Mouse (Mus musculus): ENCODE results near the gene Agbl1.

DNA sequence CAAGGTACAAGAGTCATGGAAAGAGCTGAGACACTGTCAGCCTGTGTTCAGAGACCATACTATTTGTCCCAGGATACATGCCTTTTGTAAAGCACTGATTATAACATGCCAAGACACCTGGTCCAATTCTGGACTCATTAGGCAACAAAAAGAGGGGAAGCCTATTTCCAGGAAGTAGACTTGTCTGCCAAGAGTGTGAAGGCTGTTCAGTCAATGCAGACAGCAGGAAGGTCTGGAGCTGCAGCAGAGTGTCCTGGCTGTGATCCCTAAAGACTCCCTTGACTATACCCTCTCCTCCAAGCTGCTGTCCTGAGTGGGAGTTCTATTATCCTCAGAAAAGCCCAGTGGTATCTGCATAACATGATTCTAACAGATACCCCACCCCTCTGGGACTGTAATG lies 689.2 kb downstream of the Agbl1 start:
- TF ChIP-seq CTCF (IDR thresholded peaks at IDR 0.05; ENCODE audit: borderline replicate concordance, insufficient read depth, low read length) (no peak), POLR2A (IDR thresholded peaks at IDR 0.05; ENCODE audit: low read depth, low read length) (no peak)

Measured in embryonic fibroblast, embryonic 13.5 days (primary cell).